Mouse (Mus musculus): Measurements from ENCODE around the gene Acss1.

The Acss1 gene

DNA sequence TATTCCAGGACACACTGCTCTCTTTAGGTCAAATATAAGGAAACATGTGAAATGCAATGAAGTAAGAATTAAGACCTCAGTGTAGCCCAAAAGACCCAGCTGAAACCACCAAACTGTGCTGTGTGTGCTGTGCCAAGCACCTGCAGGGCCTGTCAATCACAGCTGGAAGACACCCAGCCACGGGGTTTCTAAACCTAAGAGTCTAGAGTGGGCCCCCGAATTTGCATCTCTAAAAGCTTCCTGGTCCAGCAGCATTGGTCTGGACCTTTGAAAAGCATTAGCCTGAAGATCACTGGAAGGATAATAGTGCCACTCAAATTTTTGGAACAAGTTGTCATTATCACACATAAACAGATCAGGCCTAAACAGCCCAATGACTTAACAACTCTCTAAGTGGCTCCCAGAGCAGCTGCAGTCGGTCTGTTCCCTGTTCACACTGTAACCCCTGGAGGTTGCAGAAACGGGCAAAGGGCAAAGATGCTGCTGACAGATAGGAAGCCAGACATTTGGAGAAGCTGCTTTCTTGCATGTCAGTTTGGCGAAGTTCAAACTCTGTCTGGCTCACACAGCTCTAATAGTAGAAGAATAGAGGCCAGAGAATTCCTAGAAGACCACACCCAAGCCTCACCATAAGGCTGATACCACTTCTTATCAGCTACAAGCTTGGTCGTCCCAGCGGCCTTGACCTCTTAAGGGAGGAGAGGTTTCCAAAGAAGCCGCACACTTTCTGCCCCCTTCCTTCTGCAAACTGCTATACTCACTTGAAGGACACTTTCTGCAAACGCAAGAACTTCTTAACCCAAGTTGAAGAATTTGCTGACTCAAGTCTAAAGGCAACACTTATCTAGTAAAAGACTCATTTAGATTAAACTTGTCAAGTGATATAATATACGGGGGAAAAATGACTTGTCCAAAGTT lies 2.5 kb downstream of the Acss1 start:
- no peak for DNase-seq (ENCODE audit: low read depth, low spot score)

DNA sequence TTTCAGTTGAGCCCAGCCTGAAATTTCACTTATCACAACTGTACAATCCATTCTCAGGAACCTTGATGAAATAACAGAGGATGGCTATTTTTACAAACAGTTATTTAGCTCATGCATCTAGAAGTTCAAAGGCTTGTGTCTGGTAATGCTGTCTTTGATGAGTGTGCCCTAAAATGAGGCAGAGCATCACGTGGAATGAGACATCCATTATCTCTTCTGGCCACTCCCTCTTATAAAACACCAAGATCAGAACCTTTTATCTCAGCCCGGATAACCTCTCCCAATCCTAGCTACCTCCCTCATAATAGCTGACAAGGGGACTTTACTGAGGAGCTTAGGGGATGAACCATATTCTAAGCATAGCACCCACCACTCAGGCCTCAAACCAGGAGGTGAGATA lies 3.3 kb downstream of the Acss1 start:
- DNase-seq (ENCODE audit: low read depth, low spot score) = no peak

DNA sequence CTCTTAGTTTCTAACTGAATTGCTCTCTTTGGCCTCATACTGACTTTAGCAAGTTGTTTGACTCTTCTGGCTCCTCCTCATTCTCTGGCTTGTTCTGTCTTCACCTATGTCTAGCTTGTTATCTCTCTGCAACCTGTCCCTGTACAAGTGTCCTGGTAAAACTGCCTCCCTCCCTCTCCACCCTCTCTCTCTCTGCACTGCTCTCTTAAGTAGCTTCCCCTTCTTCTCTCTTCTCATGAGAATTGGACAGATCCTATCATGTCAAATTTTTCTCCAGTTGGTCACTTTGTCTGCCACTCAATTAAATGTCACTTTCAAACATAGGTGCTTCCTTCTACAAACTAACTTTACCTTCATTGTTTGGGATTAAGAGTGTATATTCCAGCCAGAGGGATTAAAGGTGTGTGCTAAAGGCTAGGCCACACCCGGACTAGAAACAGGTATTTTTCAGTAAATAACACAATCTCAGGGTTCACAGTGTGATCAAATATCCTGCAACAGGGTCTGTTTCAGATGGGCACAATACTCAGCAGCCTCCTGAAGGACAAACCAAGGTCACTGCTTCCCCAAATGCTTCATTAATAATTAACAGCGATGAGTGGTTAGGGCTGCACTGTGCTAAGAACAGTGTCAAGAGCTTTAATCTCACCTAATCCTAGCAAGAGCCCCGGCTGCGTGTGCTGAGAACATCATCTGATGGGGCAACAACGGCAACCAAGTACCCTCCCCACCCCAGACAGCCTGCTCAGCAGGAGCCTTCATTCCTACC lies 4.0 kb downstream of the Acss1 start:
- DNase-seq (ENCODE audit: low read depth, low spot score) = no peak

DNA sequence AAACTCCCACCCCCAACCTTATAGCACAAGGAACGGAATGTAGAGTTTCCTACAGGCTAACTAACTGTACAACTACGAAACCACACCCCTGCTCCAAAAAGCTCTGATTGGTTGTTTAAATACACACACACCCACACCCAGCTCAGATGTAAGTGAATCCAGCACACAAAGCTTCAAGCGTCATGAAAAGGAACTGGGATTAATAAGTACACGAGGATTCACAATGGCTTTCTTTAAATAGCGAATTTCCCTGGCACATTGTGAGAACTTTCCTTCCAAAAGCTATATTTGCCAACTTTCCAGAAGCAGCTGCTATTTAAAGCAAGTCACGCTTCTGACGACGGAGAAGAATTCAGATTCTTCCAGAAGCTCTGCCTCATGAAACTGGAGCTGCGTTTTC lies 5.0 kb downstream of the Acss1 start:
- DNase-seq (ENCODE audit: low read depth, low spot score) = no peak

DNA sequence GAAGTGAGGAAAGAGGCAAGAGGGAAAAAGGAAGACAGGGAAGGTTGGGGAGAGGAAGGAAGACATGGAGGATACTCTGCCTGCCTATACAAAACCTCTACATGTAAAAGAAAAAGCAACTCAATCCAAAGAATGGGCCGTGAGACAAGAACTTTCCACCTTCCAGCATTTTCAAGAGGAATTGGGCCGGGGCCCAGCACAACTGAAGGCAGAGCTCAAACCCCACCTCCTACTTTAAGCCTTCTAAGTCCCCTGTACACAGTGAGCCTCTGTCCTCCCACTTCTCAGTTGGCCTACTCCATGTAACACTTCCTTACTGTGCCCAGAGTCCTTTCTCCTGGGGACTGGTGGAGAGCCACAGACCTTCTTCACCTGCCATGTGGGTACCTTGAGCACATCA lies 6.3 kb downstream of the Acss1 start:
- DNase-seq (ENCODE audit: low read depth, low spot score) = no peak

DNA sequence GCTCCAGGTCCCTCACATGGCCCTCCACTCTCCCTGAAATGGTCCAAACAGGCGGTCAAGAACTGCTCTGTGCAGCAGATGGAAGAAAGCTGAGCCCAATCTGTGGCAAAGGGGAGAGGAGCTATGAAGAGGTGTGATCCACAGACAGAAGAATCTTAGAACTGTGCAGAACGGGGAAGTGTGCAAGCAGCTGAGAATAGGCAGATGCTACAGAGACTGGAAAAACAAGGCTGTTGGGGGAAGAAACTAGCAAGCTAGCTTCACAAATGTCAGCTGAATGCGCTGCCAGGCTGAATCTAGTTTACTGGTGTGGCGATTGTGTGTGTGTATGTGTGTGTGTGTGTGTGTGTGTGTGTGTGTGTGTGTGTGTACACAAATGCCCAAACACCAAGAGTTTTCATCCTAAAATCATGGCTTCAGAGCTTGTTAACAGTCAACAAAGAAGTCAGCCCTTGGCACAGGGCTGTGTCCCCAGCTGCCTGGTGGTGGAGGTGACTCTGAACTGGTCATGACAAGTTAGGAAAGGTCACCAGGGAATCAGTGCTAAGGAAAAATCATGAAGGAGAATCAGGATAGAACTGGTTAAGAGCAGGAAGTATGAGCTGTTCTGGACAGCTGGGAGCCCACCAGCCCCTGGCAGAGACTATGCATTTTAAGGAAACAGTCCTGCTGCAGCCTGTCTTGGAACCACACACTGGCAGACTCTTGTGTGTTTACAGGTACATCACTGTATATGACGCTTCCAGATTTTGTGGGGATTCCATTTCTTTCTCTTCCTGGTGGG lies 7.4 kb downstream of the Acss1 start:
- DNase-seq (ENCODE audit: low read depth, low spot score) = no peak

DNA sequence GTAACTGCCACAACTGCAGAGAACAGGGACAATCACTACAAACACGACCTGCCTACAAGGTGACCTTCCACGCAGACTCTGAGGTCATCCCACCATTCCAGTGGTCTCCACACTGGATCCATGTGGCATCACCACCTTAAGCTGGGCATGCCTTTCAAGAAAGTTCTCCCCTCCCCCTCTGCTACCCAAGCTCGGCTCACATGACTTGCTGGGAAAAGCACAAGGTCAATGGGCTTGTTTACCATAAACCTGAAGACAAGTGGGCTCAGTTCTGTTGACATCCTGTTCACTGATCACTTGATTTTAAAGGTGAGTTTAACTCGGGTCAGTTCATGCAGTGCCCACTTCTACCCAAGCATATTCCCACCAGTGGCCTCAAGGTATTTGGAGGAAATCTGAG lies 8.3 kb downstream of the Acss1 start:
- no peak for DNase-seq (ENCODE audit: low read depth, low spot score)

DNA sequence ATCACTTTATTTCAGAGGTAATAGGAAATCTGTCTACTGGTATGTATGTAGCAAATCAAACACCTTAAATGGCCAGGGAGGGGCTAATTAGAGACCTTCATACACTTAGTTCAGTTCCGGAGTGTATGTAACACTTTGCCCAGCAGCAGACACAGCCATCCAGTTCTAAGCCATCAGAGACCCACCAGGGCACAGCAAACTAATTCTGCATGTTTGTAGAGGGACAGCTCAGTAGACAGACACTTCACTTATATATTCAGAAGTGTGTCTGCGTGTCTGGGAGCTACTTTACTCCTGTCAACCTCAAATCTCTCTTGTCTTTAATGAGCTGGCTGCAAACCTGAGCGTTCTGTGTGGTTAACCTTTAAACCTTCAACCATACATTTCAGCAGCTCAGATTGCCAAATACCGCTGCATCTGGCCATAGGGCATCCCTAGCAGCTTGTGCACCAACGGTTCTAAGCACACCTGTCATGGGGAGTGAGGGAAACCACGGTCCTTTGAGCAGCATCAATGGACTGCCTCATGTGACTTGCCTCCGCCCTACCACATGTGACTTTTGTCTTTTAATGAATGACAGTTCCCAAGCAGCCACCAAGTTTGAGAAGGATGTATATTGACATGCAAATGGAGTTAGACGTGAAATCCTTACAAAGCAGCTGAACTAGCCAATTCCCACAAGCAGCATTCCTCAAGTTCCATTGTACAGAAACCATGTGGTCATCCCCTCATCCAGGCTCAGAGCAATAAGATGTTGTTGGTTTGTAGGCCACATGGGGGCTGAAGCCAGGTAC lies 11.1 kb downstream of the Acss1 start:
- peak; percentile 23 for DNase-seq (ENCODE audit: low read depth, low spot score)

DNA sequence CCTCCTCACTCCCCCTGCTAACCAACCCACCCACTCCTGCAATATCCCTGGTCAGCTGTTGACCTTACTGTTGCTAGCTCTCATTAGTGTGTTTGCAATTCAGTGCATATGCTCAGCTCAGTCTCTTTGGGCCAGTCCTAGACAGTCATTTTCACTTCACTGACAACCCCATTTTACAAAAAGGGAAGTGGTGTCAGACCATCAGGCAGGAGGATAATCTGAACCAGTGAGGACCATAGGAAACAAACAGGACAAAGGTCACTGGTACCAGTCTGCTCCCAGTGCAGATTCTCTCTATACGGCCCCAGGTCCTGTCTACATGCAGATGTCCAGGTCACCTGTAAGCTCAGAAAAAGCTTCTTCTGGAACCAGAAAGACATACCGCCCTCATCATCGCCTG lies 12.2 kb downstream of the Acss1 start:
- no peak for DNase-seq (ENCODE audit: low read depth, low spot score)

DNA sequence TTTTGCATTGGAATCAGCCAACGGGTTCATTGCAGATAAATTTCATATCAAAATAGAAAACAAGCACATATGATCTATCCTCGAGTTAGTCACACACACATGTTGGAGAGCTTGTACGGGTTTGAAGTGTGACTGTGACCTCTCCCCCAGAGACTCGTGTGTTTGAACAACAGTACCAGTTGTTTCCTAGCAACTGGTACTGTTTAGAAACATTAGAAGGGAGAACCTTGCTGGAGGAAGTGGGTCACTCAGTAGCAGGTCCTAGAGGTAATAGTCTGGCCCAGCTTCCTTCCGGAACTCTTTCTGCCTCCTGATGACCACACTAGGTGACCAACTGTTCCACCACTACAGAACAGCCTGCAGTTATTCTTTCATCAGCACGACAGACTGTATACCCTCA lies 13.0 kb downstream of the Acss1 start:
- DNase-seq (ENCODE audit: low read depth, low spot score) = no peak

DNA sequence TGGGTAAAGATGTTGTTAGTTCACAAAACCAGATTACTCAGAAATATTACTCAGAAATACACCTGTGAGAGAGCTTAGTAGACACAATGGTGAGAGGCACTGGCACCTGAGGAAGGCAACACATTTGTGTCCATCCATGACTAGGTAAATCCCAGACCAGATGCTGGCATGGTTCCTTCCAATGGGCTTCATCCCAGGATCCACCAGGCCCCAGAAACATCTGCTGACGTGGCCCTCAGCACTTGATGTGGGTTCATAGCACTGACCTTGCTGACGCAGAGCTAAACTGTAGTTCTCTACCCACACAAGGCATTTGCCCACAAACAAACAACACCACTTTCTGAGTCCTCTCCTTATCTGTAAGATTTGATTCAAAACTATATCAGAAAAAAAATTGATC lies 13.5 kb downstream of the Acss1 start:
- DNase-seq (ENCODE audit: low read depth, low spot score) = no peak

DNA sequence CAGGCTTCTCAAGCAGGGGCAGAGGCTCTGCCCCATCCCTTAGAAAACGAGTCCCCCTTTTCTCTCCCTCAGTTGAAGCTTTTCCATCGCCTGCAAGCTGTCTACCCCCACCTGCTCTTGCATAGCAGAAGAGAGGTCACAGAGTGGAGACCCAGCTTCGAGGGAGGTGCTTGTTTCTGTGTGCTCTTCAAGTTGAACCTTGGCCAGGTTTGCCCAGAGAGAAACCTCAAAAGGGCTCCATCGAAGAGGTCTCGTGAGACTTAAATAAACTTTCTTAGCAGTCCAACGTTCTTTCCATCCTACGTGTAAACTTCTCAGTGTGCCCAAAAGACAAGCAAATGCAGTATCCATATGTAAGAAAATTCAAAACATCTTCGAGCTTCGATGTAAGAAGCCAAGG lies 16.9 kb downstream of the Acss1 start:
- DNase-seq (ENCODE audit: low read depth, low spot score) = no peak

DNA sequence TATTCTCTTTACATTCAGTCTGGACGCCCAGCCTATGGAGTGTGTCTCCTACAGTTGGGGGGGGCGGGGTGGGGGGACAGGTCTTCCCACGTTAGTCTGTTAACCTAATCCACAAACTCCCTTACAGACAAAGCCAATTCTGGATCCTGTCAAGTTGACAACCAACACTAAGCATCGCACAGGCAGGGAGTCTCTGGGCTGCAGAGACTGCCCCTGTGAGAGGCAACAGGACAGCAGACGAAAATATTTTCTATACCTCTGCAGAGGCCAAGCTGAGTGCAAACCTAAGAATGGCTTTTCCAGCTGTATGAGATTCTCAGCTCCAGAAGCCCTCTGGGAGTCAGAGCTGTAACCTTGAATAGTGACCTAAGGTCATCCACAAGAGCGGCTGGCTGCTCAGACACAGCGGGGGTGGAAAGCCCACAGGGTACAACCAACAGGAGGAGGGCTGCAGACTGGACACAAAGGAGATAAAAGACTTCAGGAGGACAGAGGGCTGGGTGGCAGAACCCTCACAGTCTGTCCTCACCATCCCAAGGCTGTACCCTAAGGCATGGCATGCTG lies 17.7 kb downstream of the Acss1 start:
- DNase-seq (ENCODE audit: low read depth, low spot score) = peak; percentile 62

DNA sequence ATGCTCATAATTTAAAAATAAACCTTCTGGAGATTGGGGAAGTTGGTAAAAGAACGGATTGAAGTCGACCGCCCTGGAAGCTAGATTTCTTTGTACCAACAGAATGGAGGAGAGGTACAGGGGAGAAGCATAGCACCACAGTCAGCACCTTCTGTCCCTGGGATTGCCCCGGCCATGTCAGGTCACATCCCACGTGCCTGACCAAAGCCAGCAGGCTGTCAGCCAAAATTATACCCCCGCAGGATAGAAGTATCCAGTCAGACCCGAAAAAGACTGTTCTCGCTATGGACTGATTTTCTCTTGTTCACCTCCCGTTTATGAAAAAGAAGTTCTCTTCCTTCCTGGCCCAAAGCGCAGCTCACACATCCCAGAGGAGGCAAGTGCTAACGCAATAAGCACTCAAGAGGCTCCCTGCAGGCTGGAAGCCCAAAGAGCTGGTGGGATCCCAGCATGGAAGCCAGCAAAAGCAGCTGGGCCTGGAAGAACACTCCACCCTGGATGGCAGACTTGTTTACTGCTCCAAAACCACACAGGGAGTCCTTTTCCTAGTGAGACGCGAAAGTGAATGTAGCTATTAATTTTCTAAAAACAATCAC lies 19.9 kb downstream of the Acss1 start:
- DNase-seq (ENCODE audit: low read depth, low spot score) = no peak

DNA sequence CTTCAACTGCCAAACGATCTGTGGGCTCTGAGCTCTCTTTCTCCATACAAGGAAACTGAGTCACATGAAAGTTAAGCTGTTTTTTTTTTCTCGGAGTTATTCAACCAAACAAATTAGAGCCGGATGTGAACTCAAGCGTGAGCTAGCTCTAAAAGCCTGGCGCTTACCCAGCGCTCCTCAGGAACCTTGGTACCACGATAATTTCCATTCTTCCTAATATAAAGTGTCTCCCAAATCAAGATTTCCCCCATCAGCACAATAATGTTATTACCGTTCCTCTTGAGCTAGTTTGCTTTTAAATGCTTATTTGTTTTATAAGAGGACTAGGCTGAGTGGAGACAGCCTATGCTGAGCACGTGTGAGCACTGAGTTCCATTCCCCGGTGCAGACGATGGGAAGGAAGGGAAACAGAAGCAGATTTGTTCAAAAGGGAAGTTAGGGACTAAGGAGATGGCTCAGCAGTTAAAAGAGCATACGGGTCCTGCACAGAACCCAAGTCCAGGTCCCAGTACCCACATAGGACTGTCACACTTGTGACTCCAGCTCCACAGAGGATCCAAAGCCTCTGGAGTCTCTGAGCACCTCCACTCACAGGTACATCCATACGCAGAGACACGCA lies 20.5 kb downstream of the Acss1 start:
- no peak for DNase-seq (ENCODE audit: low read depth, low spot score)

DNA sequence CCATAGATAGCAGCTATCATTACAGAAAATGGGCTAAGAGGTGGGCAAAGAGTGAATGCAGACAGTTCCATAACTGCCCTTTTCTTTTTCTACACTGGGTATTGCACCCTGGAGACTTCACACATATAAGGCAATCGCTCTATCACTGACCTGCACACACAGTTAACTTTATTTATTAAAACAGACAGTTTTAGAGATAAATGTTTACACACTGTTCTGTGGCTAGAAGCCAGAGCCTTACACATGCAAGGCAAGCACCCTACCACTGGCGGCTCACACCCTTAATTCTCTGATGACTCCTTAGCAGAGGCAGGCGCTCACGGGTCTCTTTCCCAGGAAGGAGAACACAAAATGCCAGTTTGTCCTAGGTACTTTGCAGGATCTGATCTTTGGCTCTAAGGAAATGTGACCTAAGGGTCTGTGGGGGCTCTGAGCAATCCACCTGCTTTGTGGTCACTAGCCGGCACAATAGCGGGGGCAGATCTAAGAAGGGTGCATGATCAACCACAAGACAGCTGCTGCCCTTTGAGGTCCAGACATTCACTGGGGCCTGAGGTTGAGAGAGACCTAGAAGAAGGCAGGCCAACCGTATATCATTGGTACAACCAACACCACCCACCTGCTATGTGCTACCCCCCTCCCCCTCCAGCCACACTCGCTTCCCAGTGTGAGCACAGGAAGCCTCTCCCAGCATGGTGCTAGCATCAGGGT lies 21.7 kb downstream of the Acss1 start:
- no peak for DNase-seq (ENCODE audit: low read depth, low spot score)

DNA sequence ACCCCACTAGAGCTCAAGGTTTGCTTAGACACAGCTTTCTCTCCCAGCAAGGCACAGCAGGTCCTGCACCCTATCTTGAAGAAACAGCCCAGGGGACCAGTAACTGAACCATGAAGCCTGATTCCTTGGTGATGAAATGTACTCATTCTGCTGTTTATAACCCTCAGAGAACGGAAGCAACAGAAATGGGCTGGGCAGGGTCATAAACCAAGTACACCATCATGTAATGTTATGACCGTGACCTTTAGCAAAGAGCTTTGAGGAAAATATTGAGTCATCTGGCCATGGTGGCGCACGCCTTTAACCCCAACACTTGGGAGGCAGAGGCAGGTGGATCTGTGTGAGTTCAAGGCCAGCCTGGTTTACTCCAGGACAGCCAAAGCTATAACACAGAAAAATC lies 23.1 kb downstream of the Acss1 start:
- no peak for DNase-seq (ENCODE audit: low read depth, low spot score)

DNA sequence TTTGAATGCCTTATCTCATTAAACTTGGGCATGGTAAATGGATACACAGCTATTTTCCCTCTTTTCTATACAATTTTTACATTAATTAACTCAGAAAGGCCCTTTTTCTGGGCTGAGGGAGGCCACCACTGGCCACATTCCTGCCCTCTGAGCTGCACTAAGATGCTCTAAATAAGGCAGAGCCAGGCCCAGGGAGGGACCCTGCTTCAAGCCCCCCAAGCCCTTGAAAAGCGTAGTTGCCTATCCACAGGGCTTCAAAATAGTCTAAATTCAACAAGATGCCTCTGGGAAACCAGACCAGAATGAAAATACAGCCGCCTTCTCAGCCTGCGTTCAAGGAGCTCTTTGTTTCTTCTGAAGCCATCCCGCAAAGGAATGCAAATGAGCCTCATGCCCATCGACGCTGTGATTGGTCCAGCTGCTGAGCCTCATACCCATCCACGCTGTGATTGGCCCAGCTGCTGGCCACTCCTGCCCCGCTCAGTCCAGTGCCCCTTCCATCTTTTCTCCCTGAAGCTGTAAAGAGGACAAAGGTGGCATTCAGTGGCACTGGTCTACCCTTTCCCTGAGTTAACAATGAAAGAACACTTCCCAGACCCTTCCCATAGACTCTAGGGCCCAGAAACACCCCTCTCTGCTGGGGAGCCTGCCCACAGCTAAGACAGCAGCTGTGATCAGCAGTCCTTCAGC lies 24.4 kb downstream of the Acss1 start:
- DNase-seq (ENCODE audit: low read depth, low spot score) = peak; percentile 82

DNA sequence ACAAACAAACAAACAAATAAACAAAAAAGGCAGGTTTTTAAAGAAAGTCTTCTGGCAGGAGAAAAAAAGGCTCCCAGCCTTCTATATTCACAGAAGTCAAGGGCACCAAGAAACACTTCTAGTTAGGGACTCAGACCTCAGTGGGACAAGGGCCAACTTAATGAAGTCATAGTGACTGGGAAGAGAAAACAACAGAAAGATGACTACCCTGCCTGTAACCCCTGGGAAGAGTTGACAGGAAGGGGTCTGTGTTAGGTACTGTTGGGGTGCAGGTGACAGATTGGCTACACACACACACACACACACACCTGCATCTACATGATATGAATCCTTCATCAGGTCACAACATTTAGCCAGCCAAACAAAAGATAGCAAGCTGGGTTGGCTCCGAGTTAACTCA lies 25.1 kb downstream of the Acss1 start:
- no peak for DNase-seq (ENCODE audit: low read depth, low spot score)
